Mouse (Mus musculus) testis, adult 2 months (tissue): ENCODE measurements around the gene Vcpkmt. TPM values are rescaled to one million over a fixed set of nuclear protein-coding genes. Genes with fewer than 3 reads are reported as not detected.
"Not testable (repeated sequence)": the region's sequence is repeated elsewhere in the genome, so short reads cannot be mapped to it uniquely, and the experiment has no call there.

Experiments
- H3K27ac ChIP-seq: fragments of 200-500 bp; 2 replicates; pipeline ENCODE4 v1.5.1; 2012; ENCODE audit warnings: low read depth, low read length; ENCODE audit not compliant: control insufficient read depth, insufficient read depth
- H3K27me3 ChIP-seq: fragments of 200-500 bp; 2 replicates; pipeline ENCODE4 v1.6.1; 2012; ENCODE audit warnings: mild to moderate bottlenecking, low read length, moderate library complexity; ENCODE audit not compliant: control insufficient read depth, insufficient read depth
- H3K36me3 ChIP-seq: fragments of 200-500 bp; 2 replicates; pipeline ENCODE4 v1.6.1; 2012; ENCODE audit warnings: mild to moderate bottlenecking, low read length; ENCODE audit not compliant: control insufficient read depth, insufficient read depth
- H3K4me1 ChIP-seq: fragments of 200-500 bp; 2 replicates; pipeline ENCODE4 v1.6.1; 2012; ENCODE audit warnings: low read length; ENCODE audit not compliant: control insufficient read depth, insufficient read depth
- H3K4me3 ChIP-seq: fragments of 200-500 bp; 2 replicates; pipeline ENCODE4 v1.5.1; 2012; ENCODE audit warnings: low read depth, mild to moderate bottlenecking, low read length, moderate library complexity, mixed read lengths; ENCODE audit not compliant: control insufficient read depth
- CTCF ChIP-seq: fragments of 200-500 bp; IDR thresholded peaks from 2 replicates; pipeline ENCODE4 v1.5.1; 2012; ENCODE audit warnings: low read depth, mild to moderate bottlenecking, inconsistent platforms, low read length, moderate library complexity; ENCODE audit not compliant: control insufficient read depth, insufficient read depth, insufficient replicate concordance
- POLR2A ChIP-seq: fragments of 200-500 bp; IDR thresholded peaks from 2 replicates; pipeline ENCODE4 v1.6.1; 2012; ENCODE audit warnings: low read depth, mild to moderate bottlenecking, inconsistent platforms, low read length, moderate library complexity; ENCODE audit not compliant: control insufficient read depth
- polyA plus RNA-seq: library from polyadenylated mRNA; depleted of rRNA; stranded (reverse); fragments of >200 nt; gene quantifications from 2 replicates; pipeline ENCODE4 v1.2.3, GENCODE M21; 2012

Gene Vcpkmt
- polyA plus RNA-seq, 1 experiment = 4.3 TPM

DNA sequence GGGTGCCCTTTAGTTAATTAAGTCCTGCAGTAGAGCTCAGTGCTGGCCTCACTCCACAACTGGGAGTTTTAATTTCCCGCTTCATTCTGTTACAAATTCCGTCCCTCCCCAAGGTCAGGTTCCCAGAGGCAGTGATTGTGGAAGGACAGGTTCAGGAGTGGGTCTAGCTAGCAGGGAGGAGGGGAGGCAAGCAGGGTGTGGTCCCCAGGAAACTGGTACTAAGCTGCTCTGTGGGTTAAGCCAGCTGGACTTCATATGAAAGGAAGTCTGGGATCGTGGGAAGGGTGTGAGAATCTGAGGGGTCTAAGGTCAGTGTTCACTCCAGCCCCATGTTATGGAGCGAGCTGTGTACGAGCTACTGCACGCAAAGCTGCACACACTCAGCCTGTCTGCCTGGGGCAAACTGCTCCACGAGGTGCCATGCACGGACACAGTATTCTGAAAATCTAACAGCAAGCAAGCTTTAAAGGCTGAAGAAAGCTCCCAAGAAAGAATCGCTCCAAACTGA is 6.7 kb downstream of the Vcpkmt start:
- H3K4me3 ChIP-seq = no peak overlapping the region
- no peaks in the 10 kb centered on the region for H3K4me1 ChIP-seq
- TF ChIP-seq POLR2A (no peak), CTCF (no peak)
- no peaks in the 10 kb centered on the region for H3K27me3 ChIP-seq
- no peak overlapping the region; the same call in 1 of the 2 replicates for H3K27ac ChIP-seq
- peaks cover 1% of the 10 kb centered on the region for H3K36me3 ChIP-seq

DNA sequence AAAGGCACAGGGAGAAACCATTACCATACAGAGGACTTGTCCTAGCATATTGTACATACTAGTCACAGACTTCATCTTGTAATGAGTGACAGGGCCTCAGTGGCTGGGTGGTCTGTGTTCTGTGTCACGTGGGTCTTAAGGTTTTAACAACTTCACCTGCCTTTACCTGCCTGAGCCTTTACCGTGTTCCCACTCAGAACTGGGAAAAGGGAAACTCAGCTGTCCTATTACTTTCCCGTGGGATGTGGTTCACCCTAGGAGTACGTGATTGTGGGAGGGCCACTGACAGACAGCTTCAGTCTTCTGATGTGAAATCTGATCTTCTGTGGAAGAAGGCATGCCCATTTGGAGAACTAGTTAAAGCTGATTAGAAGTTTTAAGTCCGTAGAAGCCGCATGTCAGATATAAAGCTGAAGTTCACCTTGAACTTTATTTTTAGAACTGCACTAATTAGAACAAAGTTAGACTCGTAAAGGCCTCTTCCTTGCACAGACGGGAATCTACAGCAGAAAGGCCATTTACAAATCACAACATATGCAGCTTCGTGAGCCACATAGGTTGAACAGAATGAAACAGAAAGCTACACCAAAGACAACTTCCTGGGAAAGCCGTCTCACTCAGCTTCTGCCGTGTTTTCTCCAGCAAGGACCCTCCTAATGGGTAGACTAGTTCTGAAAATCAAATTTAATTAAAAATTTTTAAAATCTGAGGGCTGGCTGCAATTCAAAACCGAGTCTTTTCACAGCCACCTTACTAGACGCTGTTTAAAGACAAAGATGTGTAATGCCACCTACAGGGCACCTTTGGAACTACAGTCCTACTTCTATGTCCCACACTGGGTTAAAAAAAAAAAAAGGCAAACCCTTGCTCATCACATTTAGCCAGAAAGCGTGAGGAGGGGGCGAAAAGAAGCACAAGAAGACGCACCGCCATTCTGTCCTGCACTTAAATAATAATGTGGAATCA is 8.6 kb downstream of the Vcpkmt start:
- Histone ChIP-seq H3K36me3 (peaks cover 1% of the 10 kb centered on the region), H3K4me1 (no peaks in the 10 kb centered on the region), H3K4me3 (no peak overlapping the region), H3K27ac (peak overlapping the region; percentile 11; the same call in 1 of the 2 replicates), H3K27me3 (no peaks in the 10 kb centered on the region)
- TF ChIP-seq POLR2A (no peak), CTCF (no peak)

DNA sequence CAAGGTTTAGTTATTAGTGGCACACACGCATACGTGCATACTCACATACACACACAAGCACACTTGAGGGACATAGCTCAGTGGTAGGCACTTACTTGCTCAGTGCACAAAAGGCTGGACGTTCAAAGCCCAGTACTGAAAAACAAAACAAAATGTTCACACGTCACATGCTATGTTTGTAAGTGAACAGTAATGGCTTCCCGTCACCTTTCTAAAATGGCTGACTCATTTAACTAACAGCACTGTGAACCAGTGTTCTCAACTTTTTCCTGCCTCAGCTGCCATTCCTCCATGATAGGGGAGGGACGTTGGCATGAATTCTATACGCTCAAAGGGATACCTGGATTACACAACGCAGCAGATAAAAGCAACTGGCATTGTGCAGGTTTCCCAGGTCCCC is 9.6 kb downstream of the Vcpkmt start:
- Histone ChIP-seq H3K27ac (no peak overlapping the region), H3K4me3 (no peak overlapping the region), H3K4me1 (no peaks in the 10 kb centered on the region), H3K27me3 (no peaks in the 10 kb centered on the region), H3K36me3 (peaks cover 1% of the 10 kb centered on the region)
- no peak for TF ChIP-seq POLR2A
- no peak for TF ChIP-seq CTCF

DNA sequence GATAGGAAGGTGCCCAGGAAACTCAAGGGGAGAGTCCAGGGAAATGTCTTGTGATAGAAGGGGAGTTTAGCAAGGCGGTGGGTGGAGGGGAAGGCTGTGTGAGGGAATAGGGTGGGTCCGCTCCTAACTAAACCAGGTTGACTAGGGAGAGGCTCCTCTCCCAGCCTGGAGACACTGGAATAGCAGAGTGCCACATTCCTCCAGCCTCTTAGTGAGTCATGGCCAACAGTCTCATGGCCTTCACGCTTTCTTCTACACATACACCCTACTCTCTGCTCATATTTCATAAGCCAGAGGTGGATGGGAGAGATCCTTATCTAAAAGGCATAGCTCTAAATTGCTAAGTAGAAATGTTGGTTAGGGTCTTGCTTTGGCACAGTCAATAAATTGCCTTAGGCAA is 12.9 kb downstream of the Vcpkmt start:
- no peak for TF ChIP-seq CTCF
- no peak for TF ChIP-seq POLR2A
- Histone ChIP-seq H3K27me3 (no peaks in the 10 kb centered on the region), H3K27ac (no peak overlapping the region), H3K4me3 (no peak overlapping the region), H3K36me3 (no peaks in the 10 kb centered on the region), H3K4me1 (no peaks in the 10 kb centered on the region)

DNA sequence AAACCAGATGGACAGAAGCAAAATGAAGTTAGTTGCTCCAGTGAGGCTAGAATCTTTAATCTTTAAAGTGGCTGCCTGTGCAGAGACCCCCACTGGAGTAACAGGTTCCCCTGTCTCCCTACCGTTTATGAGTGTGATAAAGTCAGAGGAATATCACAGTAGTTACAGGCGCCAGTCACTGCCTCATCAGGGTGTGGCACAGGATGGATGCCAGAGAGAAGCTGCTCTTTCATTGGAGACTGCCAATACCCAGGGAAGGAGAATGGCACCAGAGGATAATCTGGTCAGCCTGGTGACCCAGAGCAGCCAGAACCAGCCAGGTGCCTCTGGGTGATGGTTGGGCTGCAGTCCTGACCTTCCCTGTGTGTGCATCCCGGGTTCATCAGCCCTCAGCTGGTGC is 14.6 kb downstream of the Vcpkmt start:
- H3K36me3 ChIP-seq = no peaks in the 10 kb centered on the region
- no peak overlapping the region for H3K4me3 ChIP-seq
- H3K27me3 ChIP-seq = no peaks in the 10 kb centered on the region
- H3K27ac ChIP-seq = no peak overlapping the region
- no peaks in the 10 kb centered on the region for H3K4me1 ChIP-seq
- no peak for TF ChIP-seq CTCF
- no peak for TF ChIP-seq POLR2A

DNA sequence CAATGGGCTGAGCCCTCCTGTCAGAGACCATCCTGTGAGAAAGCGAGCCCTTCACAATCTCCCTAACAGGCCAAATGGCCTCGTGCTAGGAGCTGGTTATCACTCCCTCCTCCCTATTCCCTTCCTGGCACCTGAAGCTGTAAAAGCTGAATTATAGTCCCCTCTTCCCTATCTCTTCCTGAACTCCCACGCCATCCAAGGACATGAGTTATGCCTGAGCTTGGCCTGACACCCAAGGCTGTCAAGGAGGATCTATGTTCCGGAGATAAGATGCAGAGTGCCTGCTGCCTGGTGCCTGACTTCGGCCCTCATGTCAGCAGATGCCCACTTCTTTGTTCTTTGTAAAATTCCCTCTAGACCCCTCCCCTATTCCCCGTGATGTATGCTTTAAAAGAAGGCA is 21.8 kb downstream of the Vcpkmt start:
- not testable (repeated sequence) for H3K36me3 ChIP-seq, H3K27me3 ChIP-seq, H3K4me1 ChIP-seq, H3K27ac ChIP-seq, H3K4me3 ChIP-seq

DNA sequence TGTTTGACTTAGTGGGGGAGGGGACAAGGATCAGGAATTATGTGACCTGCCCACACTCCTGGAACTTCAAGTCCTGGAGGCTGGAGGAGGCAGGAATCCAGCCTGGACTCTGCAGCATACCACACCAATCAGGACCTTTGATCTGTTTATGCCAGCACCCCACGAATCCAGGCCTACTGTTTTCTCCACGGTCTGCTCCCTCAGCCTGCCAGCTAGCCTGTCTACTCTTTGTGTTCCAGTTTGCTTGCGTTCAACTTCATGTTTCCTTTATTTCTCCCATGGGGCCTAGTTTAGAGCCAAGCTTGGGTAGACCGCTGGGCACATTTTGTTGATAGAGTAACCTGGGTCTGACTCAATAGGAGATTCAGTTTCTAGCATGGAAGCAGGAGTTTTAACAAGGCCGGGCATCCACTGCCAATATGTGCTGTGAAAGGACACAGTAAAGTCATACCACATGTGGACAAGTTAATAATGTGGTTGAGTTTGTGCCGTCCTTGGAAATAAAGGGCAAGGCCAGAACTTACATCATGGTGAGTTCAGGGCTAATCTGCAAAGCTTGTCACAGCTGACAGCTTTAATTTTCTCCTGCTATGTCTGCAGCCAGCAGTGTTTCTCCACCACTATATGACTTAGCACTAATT is 26.5 kb downstream of the Vcpkmt start:
- Histone ChIP-seq H3K27me3 (no peaks in the 10 kb centered on the region), H3K27ac (peak overlapping the region; percentile 22), H3K36me3 (no peaks in the 10 kb centered on the region), H3K4me1 (no peaks in the 10 kb centered on the region), H3K4me3 (no peak overlapping the region)
- TF ChIP-seq CTCF = no peak
- TF ChIP-seq POLR2A = no peak
